In genomic region chr19:60755438-60756191, GRCm38 (mm10) we compare ENCODE assay signal across 8 mouse cellular contexts. TPM values are rescaled to one million over a fixed set of nuclear protein-coding genes. Genes with fewer than 3 reads are reported as not detected.
A peak's percentile ranks its signal among the peaks of the same experiment; 100 is the strongest.
DNase-seq lines count a peak whose midpoint lies in the region; ATAC-seq and TF ChIP-seq lines count a peak whose summit lies in the region.

TSS of gene Nanos1 (plus strand) at chr19:60755987.

- under 1% methylated on average over 54 of the region's 58 CpGs for WGBS in forebrain, embryonic 11.5 days
- WGBS in heart, embryonic 16.5 days = under 1% methylated on average over 55 of the region's 58 CpGs
- WGBS in liver, embryonic 14.5 days (ENCODE audit: insufficient replicate concordance) = under 1% methylated on average over 58 of the region's 58 CpGs
- WGBS in stomach, embryonic 15.5 days = under 1% methylated on average over 56 of the region's 58 CpGs

- peak within 1 kb of the TSS; percentile 67 for H3K9ac ChIP-seq in forebrain, embryonic 11.5 days (ENCODE audit: low read length)
- H3K9ac ChIP-seq in heart, embryonic 16.5 days (ENCODE audit: low read length) = peak within 1 kb of the TSS; percentile 67
- H3K9ac ChIP-seq in liver, embryonic 14.5 days (replicated peaks) = peak within 1 kb of the TSS; percentile 51
- peak within 1 kb of the TSS; percentile 56 for H3K9ac ChIP-seq in stomach, embryonic 15.5 days

- ATAC-seq in forebrain, embryonic 11.5 days (replicated peaks; ENCODE audit: low FRiP score) = peak; percentile 93
- ATAC-seq in heart, embryonic 16.5 days (replicated peaks; ENCODE audit: extremely low read depth, insufficient read depth, low FRiP score) = peak; percentile 92
- ATAC-seq in liver, embryonic 14.5 days (ENCODE audit: insufficient read depth) = peak; percentile 90
- ATAC-seq in stomach, embryonic 15.5 days (ENCODE audit: insufficient read depth, low FRiP score, low read depth) = peak; percentile 96

- DNase-seq in c-Kit-positive CD71-positive TER-119-negative erythroid progenitor cells, embryonic 14.5 days (ENCODE audit: low read depth) = peak; percentile 86
- peak; percentile 96 for DNase-seq in forebrain, embryonic 11.5 days (ENCODE audit: low spot score)
- DNase-seq in kidney, postnatal 36 days = peak; percentile 87 to 93
- peak; percentile 71 to 78 (median 76) for DNase-seq in liver, embryonic 14.5 days (ENCODE audit: low read depth in 3 of 3, low spot score in 3 of 3)
- peak; percentile 91 for DNase-seq in neural tube, embryonic 10.5 days (ENCODE audit: extremely low spot score, low spot score)

- peaks cover 19% of the 10 kb centered on the region for H3K36me3 ChIP-seq in E14TG2a.4 (ENCODE audit: insufficient read depth, low read length)
- no peaks in the 10 kb centered on the region; the same call in 1 of the 2 replicates for H3K36me3 ChIP-seq in forebrain, embryonic 11.5 days (ENCODE audit: control insufficient read depth, insufficient read depth, low read length)
- H3K36me3 ChIP-seq in heart, embryonic 16.5 days (ENCODE audit: control insufficient read depth, insufficient read depth) = peaks cover 5% of the 10 kb centered on the region; the same call in 1 of the 2 replicates
- peaks cover 5% of the 10 kb centered on the region for H3K36me3 ChIP-seq in liver, embryonic 14.5 days (replicated peaks; ENCODE audit: control insufficient read depth, insufficient read depth, low read depth)
- H3K36me3 ChIP-seq in stomach, embryonic 15.5 days = peaks cover 3% of the 10 kb centered on the region

- peaks cover 33% of the 10 kb centered on the region for H3K4me1 ChIP-seq in E14TG2a.4 (replicated peaks; ENCODE audit: low read depth, low read length)
- no peaks in the 10 kb centered on the region; the same call in 1 of the 2 replicates for H3K4me1 ChIP-seq in forebrain, embryonic 11.5 days (replicated peaks; ENCODE audit: control insufficient read depth, insufficient read depth, low read length)
- peaks cover 6% of the 10 kb centered on the region for H3K4me1 ChIP-seq in heart, embryonic 16.5 days (ENCODE audit: control insufficient read depth, insufficient read depth, low read length)
- H3K4me1 ChIP-seq in liver, embryonic 14.5 days (replicated peaks; ENCODE audit: control insufficient read depth in 2 of 2, insufficient read depth in 2 of 2, low read length in 1 of 2) = peaks cover 7 to 8% of the 10 kb centered on the region in 2 experiments
- H3K4me1 ChIP-seq in stomach, embryonic 15.5 days = peaks cover 7% of the 10 kb centered on the region; the same call in 1 of the 2 replicates

- no peaks in the 10 kb centered on the region for H3K27me3 ChIP-seq in E14TG2a.4 (ENCODE audit: insufficient read depth, low read length)
- peaks cover 3% of the 10 kb centered on the region; the same call in 1 of the 2 replicates for H3K27me3 ChIP-seq in forebrain, embryonic 11.5 days (ENCODE audit: control insufficient read depth, insufficient read depth, low read length)
- 0 out of 2 replicates have a peak, but pooled peaks cover 5% of the 10 kb centered on the region for H3K27me3 ChIP-seq in heart, embryonic 16.5 days (ENCODE audit: control insufficient read depth, insufficient read depth, low read length)
- peaks cover 13% of the 10 kb centered on the region for H3K27me3 ChIP-seq in liver, embryonic 14.5 days (ENCODE audit: control insufficient read depth, insufficient read depth, low read length)
- no peaks in the 10 kb centered on the region for H3K27me3 ChIP-seq in stomach, embryonic 15.5 days (replicated peaks)

- TF ChIP-seq EP300 in liver, embryonic 14.5 days (IDR thresholded peaks at IDR 0.05; ENCODE audit: low read depth) = no peak

- peak within 1 kb of the TSS; percentile 95 for H3K4me3 ChIP-seq in E14TG2a.4 (replicated peaks; ENCODE audit: low read length)
- peak within 1 kb of the TSS; percentile 74 for H3K4me3 ChIP-seq in forebrain, embryonic 11.5 days (ENCODE audit: low read depth, low read length)
- peak within 1 kb of the TSS; percentile 62 for H3K4me3 ChIP-seq in heart, embryonic 16.5 days (ENCODE audit: low read length)
- peak within 1 kb of the TSS; percentile 50 to 70 for H3K4me3 ChIP-seq in liver, embryonic 14.5 days (ENCODE audit: insufficient read depth in 1 of 2, low read depth in 2 of 2, low read length in 2 of 2)
- H3K4me3 ChIP-seq in stomach, embryonic 15.5 days (replicated peaks) = peak within 1 kb of the TSS; percentile 55

- peak within 1 kb of the TSS; percentile 59 for H3K27ac ChIP-seq in forebrain, embryonic 11.5 days (ENCODE audit: low read depth, low read length)
- H3K27ac ChIP-seq in heart, embryonic 16.5 days (ENCODE audit: low read length) = no peak within 1 kb of the TSS
- H3K27ac ChIP-seq in liver, embryonic 14.5 days = no peak within 1 kb of the TSS
- peak within 1 kb of the TSS; percentile 51; the same call in 1 of the 2 replicates for H3K27ac ChIP-seq in stomach, embryonic 15.5 days

- no peak for TF ChIP-seq CTCF in E14TG2a.4 (conservative IDR thresholded peaks at IDR 0.05; ENCODE audit: low read length)
- no peak for TF ChIP-seq CTCF in liver, embryonic 14.5 days (IDR thresholded peaks at IDR 0.05; ENCODE audit: low read depth)

- H3K9me3 ChIP-seq in E14TG2a.4 (ENCODE audit: low read length) = no peaks in the 10 kb centered on the region
- no peaks in the 10 kb centered on the region for H3K9me3 ChIP-seq in forebrain, embryonic 11.5 days (ENCODE audit: control insufficient read depth, low read length)
- no peaks in the 10 kb centered on the region for H3K9me3 ChIP-seq in heart, embryonic 16.5 days (replicated peaks; ENCODE audit: control insufficient read depth, low read length)
- no peaks in the 10 kb centered on the region for H3K9me3 ChIP-seq in liver, embryonic 14.5 days (ENCODE audit: control insufficient read depth, low read length)
- no peaks in the 10 kb centered on the region for H3K9me3 ChIP-seq in stomach, embryonic 15.5 days

- peak within 1 kb of the TSS; percentile 100 for H3K4me2 ChIP-seq in forebrain, embryonic 11.5 days (ENCODE audit: low read depth, low read length, severe bottlenecking)
- H3K4me2 ChIP-seq in heart, embryonic 16.5 days (ENCODE audit: low read depth, low read length) = peak within 1 kb of the TSS; percentile 90
- peak within 1 kb of the TSS; percentile 89 for H3K4me2 ChIP-seq in liver, embryonic 14.5 days (ENCODE audit: low read depth)
- peak within 1 kb of the TSS; percentile 100 for H3K4me2 ChIP-seq in stomach, embryonic 15.5 days

RNA-seq across cellular contexts. Expression of gene Nanos1, which starts in this region (rescaled TPM):
- 4.3 and 4.7 TPM in 2 replicates for polyA plus RNA-seq in forebrain, embryonic 11.5 days (2014; fragmentation: Nextera tagmentation; extraction: Ambion mirVana)
- polyA plus RNA-seq in heart, embryonic 16.5 days (2015; fragmentation: Nextera tagmentation; extraction: Ambion mirVana) = 0.76 and 1.1 TPM in 2 replicates
- polyA plus RNA-seq in liver, embryonic 14.5 days (2012; rRNA removed) = 1.00 and 1.3 TPM in 2 replicates
- 1.2 and 1.9 TPM in 2 replicates for polyA plus RNA-seq in liver, embryonic 14.5 days (2014; fragmentation: Nextera tagmentation; extraction: Ambion mirVana)
- 1.5 and 1.6 TPM in 2 replicates for polyA plus RNA-seq in stomach, embryonic 15.5 days (2015; fragmentation: Nextera tagmentation; extraction: Ambion mirVana)

Comparison
In these comparisons a context has a peak if more than half of its experiments do, and no peak if none do; other contexts are left out.
1. H3K27ac ChIP-seq: peak in forebrain, embryonic 11.5 days (single experiment) and stomach, embryonic 15.5 days (single experiment); none in heart, embryonic 16.5 days (single experiment) and liver, embryonic 14.5 days (single experiment).
2. Peak in every context shown above with its lines, with median percentiles within 50 percentile points of each other: H3K4me3 ChIP-seq, DNase-seq, ATAC-seq, H3K4me2 ChIP-seq and H3K9ac ChIP-seq.